Mouse (Mus musculus): Measurements from ENCODE around the gene Tdg. TPM values are rescaled to one million over a fixed set of nuclear protein-coding genes. Genes with fewer than 3 reads are reported as not detected.

The Tdg gene
- polyA plus RNA-seq, 1 experiment, result 40.0 TPM

- Histone ChIP-seq H3K4me3 (ENCODE audit: insufficient read depth, low read length) (no peak overlapping the region), H3K27ac (ENCODE audit: insufficient read depth, low read length) (no peak overlapping the region), H3K4me1 (ENCODE audit: control insufficient read depth, insufficient read depth, low read length) (no peaks in the 10 kb centered on the region; the same call in 1 of the 2 replicates)
- TF ChIP-seq POLR2A (IDR thresholded peaks at IDR 0.05; ENCODE audit: low read depth, low read length) (no peak), CTCF (IDR thresholded peaks at IDR 0.05; ENCODE audit: borderline replicate concordance, insufficient read depth, low read length) (no peak)
Observed at GRCm38 (mm10) chr10:82662267-82662990, 32.8 kb downstream of the Tdg start.

GRCm38 (mm10) chr10:82663289-82663688 is 33.7 kb downstream of the Tdg start:
- Histone ChIP-seq H3K4me3 (ENCODE audit: insufficient read depth, low read length) (no peak overlapping the region), H3K27ac (ENCODE audit: insufficient read depth, low read length) (no peak overlapping the region), H3K4me1 (ENCODE audit: control insufficient read depth, insufficient read depth, low read length) (no peaks in the 10 kb centered on the region; the same call in 1 of the 2 replicates)
- TF ChIP-seq CTCF (IDR thresholded peaks at IDR 0.05; ENCODE audit: borderline replicate concordance, insufficient read depth, low read length) (no peak), POLR2A (IDR thresholded peaks at IDR 0.05; ENCODE audit: low read depth, low read length) (no peak)

GRCm38 (mm10) chr10:82665951-82666350 is 36.3 kb downstream of the Tdg start:
- Histone ChIP-seq H3K4me3 (ENCODE audit: insufficient read depth, low read length) (no peak overlapping the region), H3K4me1 (ENCODE audit: control insufficient read depth, insufficient read depth, low read length) (no peaks in the 10 kb centered on the region; the same call in 1 of the 2 replicates), H3K27ac (ENCODE audit: insufficient read depth, low read length) (no peak overlapping the region)
- no peak for TF ChIP-seq CTCF (IDR thresholded peaks at IDR 0.05; ENCODE audit: borderline replicate concordance, insufficient read depth, low read length)

- no peak for TF ChIP-seq POLR2A (IDR thresholded peaks at IDR 0.05; ENCODE audit: low read depth, low read length)
- peak; percentile 91; the same call in 1 of the 2 replicates for TF ChIP-seq CTCF (IDR thresholded peaks at IDR 0.05; ENCODE audit: borderline replicate concordance, insufficient read depth, low read length)
- Histone ChIP-seq H3K4me1 (ENCODE audit: control insufficient read depth, insufficient read depth, low read length) (no peaks in the 10 kb centered on the region; the same call in 1 of the 2 replicates), H3K27ac (ENCODE audit: insufficient read depth, low read length) (no peak overlapping the region), H3K4me3 (ENCODE audit: insufficient read depth, low read length) (no peak overlapping the region)
Observed at GRCm38 (mm10) chr10:82666436-82667234, 37.0 kb downstream of the Tdg start.

- no peaks in the 10 kb centered on the region for H3K4me1 ChIP-seq (ENCODE audit: control insufficient read depth, insufficient read depth, low read length)
- no peak overlapping the region for H3K27ac ChIP-seq (ENCODE audit: insufficient read depth, low read length)
- no peak for TF ChIP-seq CTCF (IDR thresholded peaks at IDR 0.05; ENCODE audit: borderline replicate concordance, insufficient read depth, low read length)
- TF ChIP-seq POLR2A (IDR thresholded peaks at IDR 0.05; ENCODE audit: low read depth, low read length), result no peak
- H3K4me3 ChIP-seq (ENCODE audit: insufficient read depth, low read length), result no peak overlapping the region
Observed at GRCm38 (mm10) chr10:82670205-82670604, 40.6 kb downstream of the Tdg start.

- Histone ChIP-seq H3K4me1 (ENCODE audit: control insufficient read depth, insufficient read depth, low read length) (no peaks in the 10 kb centered on the region), H3K4me3 (ENCODE audit: insufficient read depth, low read length) (no peak overlapping the region), H3K27ac (ENCODE audit: insufficient read depth, low read length) (no peak overlapping the region)
- TF ChIP-seq CTCF (IDR thresholded peaks at IDR 0.05; ENCODE audit: borderline replicate concordance, insufficient read depth, low read length) (no peak), POLR2A (IDR thresholded peaks at IDR 0.05; ENCODE audit: low read depth, low read length) (no peak)
Observed at GRCm38 (mm10) chr10:82676949-82677348, 47.3 kb downstream of the Tdg start.

GRCm38 (mm10) chr10:82680769-82681168 is 51.1 kb downstream of the Tdg start:
- Histone ChIP-seq H3K4me1 (ENCODE audit: control insufficient read depth, insufficient read depth, low read length) (no peaks in the 10 kb centered on the region), H3K4me3 (ENCODE audit: insufficient read depth, low read length) (no peak overlapping the region), H3K27ac (ENCODE audit: insufficient read depth, low read length) (no peak overlapping the region)
- TF ChIP-seq CTCF (IDR thresholded peaks at IDR 0.05; ENCODE audit: borderline replicate concordance, insufficient read depth, low read length) (no peak), POLR2A (IDR thresholded peaks at IDR 0.05; ENCODE audit: low read depth, low read length) (no peak)

- no peaks in the 10 kb centered on the region for H3K4me1 ChIP-seq (ENCODE audit: control insufficient read depth, insufficient read depth, low read length)
- TF ChIP-seq CTCF (IDR thresholded peaks at IDR 0.05; ENCODE audit: borderline replicate concordance, insufficient read depth, low read length) (no peak), POLR2A (IDR thresholded peaks at IDR 0.05; ENCODE audit: low read depth, low read length) (no peak)
- H3K27ac ChIP-seq (ENCODE audit: insufficient read depth, low read length), result no peak overlapping the region
- no peak overlapping the region for H3K4me3 ChIP-seq (ENCODE audit: insufficient read depth, low read length)
Observed at GRCm38 (mm10) chr10:82681639-82682038, 52.0 kb downstream of the Tdg start.

GRCm38 (mm10) chr10:82685440-82685839 is 55.8 kb downstream of the Tdg start:
- H3K4me1 ChIP-seq (ENCODE audit: control insufficient read depth, insufficient read depth, low read length), result peaks cover 4% of the 10 kb centered on the region; the same call in 1 of the 2 replicates
- H3K27ac ChIP-seq (ENCODE audit: insufficient read depth, low read length), result no peak overlapping the region
- no peak for TF ChIP-seq CTCF (IDR thresholded peaks at IDR 0.05; ENCODE audit: borderline replicate concordance, insufficient read depth, low read length)
- no peak for TF ChIP-seq POLR2A (IDR thresholded peaks at IDR 0.05; ENCODE audit: low read depth, low read length)
- H3K4me3 ChIP-seq (ENCODE audit: insufficient read depth, low read length), result no peak overlapping the region
